Mouse (Mus musculus) megakaryocyte, embryonic 14.5 days (primary cell): ENCODE data around the gene Smim24.

ENCODE experiments used
- FLI1 ChIP-seq: IDR thresholded peaks from 2 replicates; pipeline ENCODE4 v1.6.1; 2012; ENCODE audit warnings: low read length, inconsistent platforms, mixed read lengths
- GATA1 ChIP-seq: IDR thresholded peaks from 3 replicates; pipeline ENCODE4 v1.6.1; 2012; ENCODE audit warnings: mixed read lengths, low read length, inconsistent platforms, borderline replicate concordance

GRCm38 (mm10) chr10:81358209-81358608, 34.6 kb upstream of the Smim24 start:
- TF ChIP-seq GATA1 (no peak), FLI1 (no peak)
